Mouse (Mus musculus) left cerebral cortex, postnatal 25 days (tissue): ENCODE results near the gene Fam168b. TPM values are rescaled to one million over a fixed set of nuclear protein-coding genes. Genes with fewer than 3 reads are reported as not detected.

Experiments used
- DNase-seq, 2 experiments: peaks; one replicate each; pipeline ENCODE4 v3.0.0; 2022; ENCODE audit warnings: low spot score in 2 of 2, mixed read lengths in 1 of 2
- intact Hi-C: fragments of 180-260 bp; cut with DNase I; formaldehyde crosslinking; loops from one replicate; pipeline ENCODE4 v1.15.1; 2025
- total RNA-seq, 2 experiments: library from RNA; stranded (reverse); gene quantifications; 2 replicates each; pipeline ENCODE4 v1.2.3; 2021

Gene Fam168b
- total RNA-seq, 2 experiments from 2014 or later: 244 to 252 TPM

DNA sequence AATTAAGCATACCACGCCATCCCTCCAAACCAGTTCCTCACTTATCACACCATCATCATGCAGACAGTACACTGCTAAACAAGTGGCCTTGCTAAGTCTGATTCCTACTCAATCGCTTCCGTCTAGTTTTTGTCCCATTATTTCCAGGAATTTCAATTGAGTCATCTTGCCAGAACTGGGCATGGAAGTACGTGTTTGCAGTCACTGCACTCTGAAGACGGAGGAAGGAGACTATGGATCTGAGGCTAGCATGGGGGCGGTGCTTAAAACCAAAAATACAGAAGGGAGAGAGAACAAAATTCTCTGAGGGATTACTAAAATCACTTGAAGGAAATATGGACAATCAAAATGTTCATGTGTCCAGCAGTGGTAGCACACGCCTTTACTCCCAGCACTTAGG is 20.1 kb downstream of the Fam168b start:
- intact Hi-C loops: loop anchor here (2.0 kb wide), 1 partner anchor 18 kb away; no protein-coding TSS in a partner anchor

GRCm38 (mm10) chr1:34822003-34822402 is 20.9 kb downstream of the Fam168b start:
- DNase-seq: peak in 1 of 2 experiments; percentile 23
- intact Hi-C loops: loop anchor here (2.0 kb wide), 1 partner anchor 17 kb away; no protein-coding TSS in a partner anchor

More for the DNA sequence above, 20.1 kb downstream of the Fam168b start:
- DNase-seq: peak in 1 of 2 experiments; percentile 54

DNA sequence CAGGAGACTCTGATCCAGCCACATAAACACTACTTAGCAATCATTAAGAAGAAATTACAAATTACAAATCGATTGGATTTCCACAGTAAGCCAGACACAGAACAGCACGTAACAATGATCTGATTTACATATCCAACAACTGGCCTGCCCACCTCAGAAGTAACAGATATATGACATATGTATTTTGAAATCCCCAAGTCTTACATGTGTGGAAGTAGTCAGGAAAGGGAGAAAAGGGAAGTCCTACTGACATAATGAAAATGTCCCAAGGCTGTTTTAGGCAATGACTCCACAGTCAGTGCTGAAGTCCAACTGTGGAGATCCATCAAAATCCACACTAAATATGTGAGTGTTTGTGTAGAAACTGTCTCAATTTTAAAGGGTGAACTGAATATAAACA is 21.5 kb downstream of the Fam168b start:
- no peak for DNase-seq
- intact Hi-C loops: no loop called here

- intact Hi-C loops: no loop called here
- no peak for DNase-seq
These were observed 23.5 kb downstream of the Fam168b start for GRCm38 (mm10) chr1:34819225-34819910.

DNA sequence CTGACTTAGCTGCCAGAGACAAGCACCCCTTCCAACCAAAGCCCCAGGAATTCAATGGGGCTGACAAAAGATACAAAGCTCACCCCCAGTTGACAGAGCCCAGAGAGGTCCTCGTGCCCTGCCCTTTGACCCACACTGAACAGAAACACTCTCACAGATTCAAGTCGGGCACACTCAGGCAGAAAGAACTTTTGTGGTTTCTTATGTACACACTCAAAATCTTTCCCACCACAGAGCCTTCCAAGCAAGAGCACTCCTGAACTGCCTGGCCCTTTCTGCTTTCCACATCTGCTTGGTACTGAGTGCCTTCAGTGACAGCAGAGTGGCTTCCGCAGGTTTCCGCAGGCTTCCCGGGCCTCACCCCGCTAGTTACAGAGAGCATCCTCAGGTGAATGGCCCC is 27.0 kb downstream of the Fam168b start:
- intact Hi-C loops: no loop called here
- DNase-seq: no peak

DNA sequence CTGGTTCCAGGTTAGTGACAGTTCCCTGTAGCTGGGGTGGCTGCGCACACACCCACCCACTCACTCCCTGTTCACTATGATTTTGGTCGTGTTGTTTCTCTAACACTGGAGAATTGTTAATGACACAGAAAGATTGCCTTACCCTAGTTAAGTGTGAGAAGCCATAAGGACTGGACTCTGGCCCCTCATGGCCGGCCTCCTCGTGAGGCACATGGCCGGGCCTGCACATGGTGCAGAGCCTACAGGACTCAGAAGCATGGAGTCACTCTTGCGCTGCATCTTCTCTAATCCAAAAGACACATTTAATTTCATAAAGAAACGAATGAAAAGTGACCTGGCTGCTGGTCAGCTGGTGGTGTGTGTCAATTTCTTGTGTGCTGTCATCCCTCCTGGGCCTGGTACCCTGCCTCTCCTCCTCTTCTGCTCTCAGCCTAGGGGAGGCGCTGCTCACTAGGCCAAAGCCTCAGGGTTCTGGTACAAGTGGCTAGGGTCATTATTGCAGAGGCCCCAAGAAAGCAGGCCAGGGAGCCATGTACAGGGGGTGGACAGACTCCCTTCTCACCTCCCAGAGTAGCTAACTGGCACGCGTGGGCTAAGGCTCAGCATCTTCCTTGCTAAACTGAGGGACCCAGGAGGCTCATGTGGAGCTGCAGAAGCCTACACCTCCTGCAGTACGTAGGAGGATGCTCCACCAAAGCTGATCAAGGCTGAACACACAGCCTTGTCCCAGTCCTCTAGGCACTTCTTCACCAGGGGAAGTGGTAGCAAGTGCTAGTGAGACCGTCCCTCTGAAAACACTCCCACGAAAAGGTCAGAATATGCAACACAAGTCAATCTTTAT is 30.2 kb downstream of the Fam168b start:
- intact Hi-C loops: no loop called here
- DNase-seq: peak in 1 of 2 experiments; percentile 63

- intact Hi-C loops: no loop called here
- DNase-seq: no peak
These were observed 31.3 kb downstream of the Fam168b start for GRCm38 (mm10) chr1:34811581-34811980.

DNA sequence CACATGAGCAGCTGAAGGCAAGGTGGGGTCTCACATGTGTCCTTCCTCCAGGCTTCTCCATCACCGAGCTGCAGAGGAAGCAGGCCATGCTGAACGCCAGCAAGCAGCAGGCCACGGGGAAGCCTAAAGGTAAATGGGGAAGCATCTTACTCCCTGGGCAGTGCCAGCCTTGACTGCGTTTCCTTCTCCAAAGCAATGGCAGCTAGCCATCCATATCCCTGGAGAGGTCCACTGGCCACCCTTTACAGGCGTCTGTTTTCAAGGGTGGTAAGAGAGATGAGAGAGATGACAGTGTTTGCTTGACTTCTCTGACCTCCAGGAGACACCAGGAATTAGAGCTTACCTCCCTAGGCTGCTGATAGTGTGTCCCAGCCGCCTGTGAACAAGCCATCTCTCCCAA is 31.8 kb downstream of the Fam168b start:
- DNase-seq: no peak
- intact Hi-C loops: no loop called here

GRCm38 (mm10) chr1:34810293-34810692 is 32.6 kb downstream of the Fam168b start:
- intact Hi-C loops: no loop called here

DNA sequence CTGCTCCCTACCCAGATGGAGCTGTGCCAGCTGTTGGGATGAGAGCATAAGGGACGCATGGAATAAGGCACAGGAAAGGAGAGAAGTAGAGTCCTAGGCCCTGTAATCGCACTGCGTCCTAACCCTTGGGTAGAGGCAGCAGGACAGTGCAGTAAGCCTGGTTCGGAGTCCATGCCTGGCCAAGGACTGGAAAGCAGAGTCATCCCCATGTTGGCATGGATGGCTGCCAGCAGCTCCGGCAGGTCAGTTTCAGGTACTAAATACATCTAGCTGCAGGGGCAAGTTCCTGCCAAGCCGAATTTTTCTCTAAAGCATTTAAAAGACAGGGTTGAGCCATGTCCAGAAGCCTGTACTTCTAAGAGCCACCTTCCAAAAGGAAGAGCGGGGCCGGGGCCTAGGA is 34.4 kb downstream of the Fam168b start:
- intact Hi-C loops: loop anchor here (10.0 kb wide), 1 partner anchor 154 kb away; no protein-coding TSS in a partner anchor
- no peak for DNase-seq

More at GRCm38 (mm10) chr1:34810293-34810692, 32.6 kb downstream of the Fam168b start:
- no peak for DNase-seq

DNA sequence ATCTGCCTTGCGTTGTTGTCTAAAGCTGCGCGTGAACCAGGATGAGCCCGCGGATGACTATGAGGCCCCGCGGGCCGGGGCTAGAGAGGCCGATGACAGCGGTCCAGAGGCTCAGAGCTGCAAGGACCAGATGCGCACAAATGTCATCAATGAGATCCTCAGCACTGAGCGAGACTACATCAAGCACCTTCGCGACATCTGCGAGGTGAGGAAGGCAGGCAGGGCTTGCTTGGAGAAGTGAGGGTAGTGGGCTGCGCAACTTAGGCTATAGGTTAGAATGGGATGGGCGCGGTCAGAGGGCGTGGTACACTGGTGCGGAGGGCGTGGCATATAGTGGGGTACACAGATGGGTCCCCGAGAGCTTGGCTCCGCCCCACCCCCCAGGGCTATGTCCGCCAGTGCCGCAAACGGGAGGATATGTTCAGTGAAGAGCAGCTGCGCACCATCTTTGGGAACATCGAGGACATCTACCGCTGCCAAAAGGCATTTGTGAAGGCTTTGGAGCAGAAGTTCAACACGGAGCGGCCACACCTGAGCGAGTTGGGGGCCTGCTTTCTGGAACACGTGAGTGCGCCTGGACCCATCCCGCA is 36.8 kb downstream of the Fam168b start:
- intact Hi-C loops: loop anchor here (2.0 to 10.0 kb wide), 2 partner anchors 17 to 151 kb away; no protein-coding TSS in a partner anchor
- no peak for DNase-seq

DNA sequence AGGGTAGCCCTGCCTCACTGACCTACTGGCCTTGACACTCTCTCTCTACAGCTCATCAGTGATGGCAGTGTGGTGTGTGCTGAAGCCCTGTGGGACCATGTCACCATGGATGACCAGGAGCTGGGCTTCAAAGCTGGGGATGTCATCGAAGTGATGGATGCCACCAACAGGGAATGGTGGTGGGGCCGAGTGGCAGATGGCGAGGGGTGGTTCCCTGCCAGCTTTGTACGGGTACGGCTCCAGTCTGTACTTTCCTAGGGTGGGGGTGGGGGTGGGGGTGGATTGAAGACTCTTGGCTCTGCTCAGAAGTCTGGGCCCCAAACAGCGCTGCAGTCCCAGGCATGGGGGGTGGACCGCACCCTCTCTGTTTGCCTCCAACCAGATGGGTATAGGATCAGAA is 38.0 kb downstream of the Fam168b start:
- intact Hi-C loops: loop anchor here (2.0 to 10.0 kb wide), 2 partner anchors 18 to 150 kb away; no protein-coding TSS in a partner anchor

DNA sequence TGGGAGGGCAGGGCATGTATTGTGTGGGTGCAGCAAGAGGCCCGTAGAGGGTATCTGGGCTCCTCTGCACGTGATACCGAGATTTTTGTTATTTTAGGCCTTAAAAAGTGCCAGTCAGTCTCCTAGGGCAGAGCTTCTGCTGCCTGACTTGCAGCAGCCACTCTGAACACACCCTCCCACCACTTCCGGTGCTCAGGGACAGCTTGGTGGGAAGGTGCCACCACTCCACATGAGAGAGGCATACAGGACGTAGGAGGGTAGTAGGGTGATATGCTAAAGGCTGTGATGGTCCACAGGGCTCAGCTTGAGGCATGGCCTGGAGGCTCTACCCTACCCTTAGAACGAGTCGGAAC is 40.6 kb downstream of the Fam168b start:
- DNase-seq: peak; percentile 76 to 93
- intact Hi-C loops: loop anchor here (2.0 to 10.0 kb wide), 3 partner anchors 41 to 147 kb away; partner anchors contain the start of gene Fam168b

More for the DNA sequence above, 38.0 kb downstream of the Fam168b start:
- DNase-seq: no peak

DNA sequence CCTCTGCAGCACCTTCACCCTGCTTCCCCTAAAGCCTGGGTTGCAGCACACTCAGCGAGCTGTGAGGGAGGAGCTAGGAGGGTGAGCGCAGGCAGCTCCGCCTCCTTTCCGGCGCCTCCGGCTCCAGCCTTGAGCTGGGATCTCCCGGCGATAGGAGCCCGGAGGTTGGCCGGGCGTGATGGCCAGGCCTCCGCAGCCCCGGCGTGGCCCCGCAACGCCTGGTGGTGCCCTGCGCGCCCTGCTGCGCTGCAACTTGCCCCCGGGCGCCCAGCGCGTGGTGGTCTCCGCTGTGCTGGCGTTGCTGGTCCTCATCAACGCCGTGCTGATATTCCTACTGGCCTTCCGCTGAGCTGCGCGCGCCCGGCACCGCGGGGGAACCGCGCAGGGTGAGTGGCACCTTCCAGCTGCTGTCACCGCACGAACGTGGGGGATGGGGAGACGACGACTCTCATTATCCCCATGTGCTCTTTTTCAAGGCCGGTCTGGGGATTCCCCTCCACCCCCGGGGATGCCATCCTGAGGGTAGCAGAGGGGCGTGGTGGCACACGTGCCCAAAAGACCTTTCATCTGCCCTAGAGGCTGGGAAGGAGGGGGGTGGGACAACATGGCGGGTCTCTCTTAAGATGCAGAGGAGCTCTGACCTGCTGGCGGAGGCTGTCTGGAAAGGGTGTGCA is 41.1 kb downstream of the Fam168b start:
- intact Hi-C loops: loop anchor here (2.0 to 10.0 kb wide), 3 partner anchors 41 to 147 kb away; partner anchors contain the start of gene Fam168b
- DNase-seq: peak; percentile 77 to 83

GRCm38 (mm10) chr1:34799140-34799539 is 43.7 kb downstream of the Fam168b start:
- no peak for DNase-seq
- intact Hi-C loops: no loop called here

GRCm38 (mm10) chr1:34793304-34794300 is 49.3 kb downstream of the Fam168b start:
- peak in 1 of 2 experiments; percentile 85 for DNase-seq
- intact Hi-C loops: no loop called here

- no peak for DNase-seq
- intact Hi-C loops: no loop called here
These were observed 59.2 kb downstream of the Fam168b start for GRCm38 (mm10) chr1:34783538-34784161.

DNA sequence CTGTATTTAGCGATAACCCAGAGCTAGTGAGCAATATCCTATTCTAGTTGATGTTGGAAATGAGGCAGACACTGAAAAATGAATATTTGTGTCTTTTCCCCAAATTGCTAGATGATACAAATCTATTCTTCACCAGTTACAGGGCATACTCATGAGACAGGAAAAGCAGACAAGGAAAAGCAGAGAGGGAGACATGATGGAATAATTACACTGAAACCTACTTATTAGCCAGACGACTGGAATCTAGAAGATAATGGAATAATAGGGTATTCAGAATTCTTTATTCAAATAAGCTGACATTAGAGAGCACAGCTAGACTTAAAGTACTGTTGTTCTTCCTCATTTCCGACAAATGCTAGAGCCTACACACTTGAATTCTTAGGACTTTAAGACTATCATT is 67.0 kb downstream of the Fam168b start:
- intact Hi-C loops: no loop called here
- no peak for DNase-seq
